Mouse (Mus musculus) kidney, adult 2 months (tissue): ENCODE data around the gene Gab1. TPM values are rescaled to one million over a fixed set of nuclear protein-coding genes. Genes with fewer than 3 reads are reported as not detected.

Source experiments
- DNase-seq: peaks from one replicate; pipeline ENCODE4 v3.0.0; 2021
- H3K27ac ChIP-seq: fragments of 200-500 bp; 2 replicates; pipeline ENCODE4 v1.5.1; 2012; ENCODE audit warnings: low read depth, low read length, control low read depth, inconsistent platforms; ENCODE audit not compliant: insufficient read depth
- H3K27me3 ChIP-seq: fragments of 200-500 bp; replicated peaks from 2 replicates; pipeline ENCODE4 v1.6.1; 2012; ENCODE audit warnings: mild to moderate bottlenecking, moderate library complexity, low read length, inconsistent platforms; ENCODE audit not compliant: control insufficient read depth, insufficient read depth
- H3K36me3 ChIP-seq: fragments of 200-500 bp; 2 replicates; pipeline ENCODE4 v1.6.1; 2012; ENCODE audit warnings: mild to moderate bottlenecking, moderate library complexity, low read length, inconsistent platforms; ENCODE audit not compliant: control insufficient read depth, insufficient read depth
- H3K4me1 ChIP-seq: fragments of 200-500 bp; 2 replicates; pipeline ENCODE4 v1.6.1; 2011; ENCODE audit warnings: low read length; ENCODE audit not compliant: control insufficient read depth, insufficient read depth
- H3K4me3 ChIP-seq: fragments of 200-500 bp; 2 replicates; pipeline ENCODE4 v1.5.1; 2011; ENCODE audit warnings: mild to moderate bottlenecking, low read depth, low read length, control low read depth; ENCODE audit not compliant: insufficient read depth
- CTCF ChIP-seq: fragments of 200-500 bp; conservative IDR thresholded peaks from 2 replicates; pipeline ENCODE4 v1.5.1; 2011; ENCODE audit warnings: low read depth, mild to moderate bottlenecking, control low read depth, low read length, moderate library complexity, mixed read lengths; ENCODE audit not compliant: insufficient read depth, insufficient read length
- POLR2A ChIP-seq: fragments of 200-500 bp; IDR thresholded peaks from one replicate; pipeline ENCODE4 v1.6.1; 2011; ENCODE audit warnings: low read depth, low read length, control low read depth
- WGBS: fragments of 180-500 bp; shearing (Covaris S2); methylation state at CpG from one replicate; pipeline ENCODE4 v1.1.7; 2018; 5-methylcytosine and 5-hydroxymethylcytosine counted together
- polyA plus RNA-seq: library from polyadenylated mRNA; depleted of rRNA; stranded (reverse); fragments of >200 nt; gene quantifications from 2 replicates; pipeline ENCODE4 v1.2.3, GENCODE M21; 2012

The Gab1 gene
- polyA plus RNA-seq, 1 experiment = 24.6 TPM

DNA sequence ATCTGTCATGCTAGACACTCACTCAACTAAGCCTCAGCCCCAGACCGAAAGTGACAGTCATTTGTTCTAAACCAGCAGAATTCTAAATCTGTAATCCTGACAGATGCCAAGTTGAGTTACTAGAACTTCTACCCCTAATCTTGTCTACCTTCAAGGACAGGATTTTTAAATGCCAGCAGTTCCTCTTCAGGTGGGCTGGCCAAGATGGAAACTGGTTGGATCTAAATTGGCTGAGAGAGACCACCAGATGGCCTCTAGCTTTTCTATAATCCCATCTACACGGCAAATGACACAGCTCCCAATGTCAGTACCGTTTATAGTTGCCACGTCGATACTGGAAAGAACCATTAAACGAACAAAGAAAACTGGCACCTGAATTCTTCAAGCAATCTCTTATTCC, 8.9 kb downstream of the Gab1 start:
- 91% methylated on average over 6 of the region's 6 CpGs for WGBS
- Histone ChIP-seq H3K4me1 (peaks cover 53% of the 10 kb centered on the region), H3K27ac (no peak overlapping the region)

DNA sequence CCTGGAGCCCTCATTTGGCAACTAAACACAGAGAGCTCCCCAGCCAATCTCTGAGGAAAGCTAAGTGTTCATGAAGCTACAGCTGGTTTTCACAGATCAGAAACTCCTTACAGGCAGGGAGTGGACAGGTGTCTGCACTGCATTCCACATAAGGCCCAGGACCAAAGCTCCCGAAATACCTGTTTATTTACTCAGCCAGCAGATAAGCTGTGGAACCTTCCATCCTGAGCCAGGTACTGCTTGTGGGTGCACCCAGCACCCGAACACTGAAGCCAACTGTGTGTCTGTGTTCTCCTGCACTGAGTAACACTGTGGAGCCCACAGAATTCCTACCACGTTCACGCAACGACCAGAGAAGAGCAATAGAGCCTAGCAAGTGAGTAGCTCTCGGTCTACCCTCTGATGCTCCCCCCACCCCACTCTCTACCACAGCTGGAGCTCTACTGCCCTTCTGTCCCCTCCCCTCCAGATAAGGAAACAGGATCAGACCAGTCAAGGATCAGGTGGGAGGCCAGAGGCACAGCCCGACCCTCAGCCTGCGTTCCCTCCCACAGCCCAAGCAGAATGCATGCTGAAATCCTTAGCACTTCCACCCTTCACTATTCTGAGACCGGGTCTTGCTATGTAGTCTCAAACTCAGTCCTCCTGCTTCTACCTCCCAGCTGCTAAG, 9.6 kb downstream of the Gab1 start:
- Histone ChIP-seq H3K27me3 (no peaks in the 10 kb centered on the region), H3K36me3 (no peaks in the 10 kb centered on the region), H3K4me3 (no peak overlapping the region), H3K27ac (peak overlapping the region; percentile 1; the same call in 1 of the 2 replicates), H3K4me1 (peaks cover 51% of the 10 kb centered on the region)
- WGBS = 57% methylated on average over 9 of the region's 9 CpGs
- no peak for TF ChIP-seq POLR2A
- no peak for TF ChIP-seq CTCF
- DNase-seq = no peak

More for the DNA sequence above, 8.9 kb downstream of the Gab1 start:
- no peaks in the 10 kb centered on the region for H3K27me3 ChIP-seq
- no peaks in the 10 kb centered on the region for H3K36me3 ChIP-seq
- TF ChIP-seq POLR2A (no peak), CTCF (no peak)
- no peak for DNase-seq
- no peak overlapping the region for H3K4me3 ChIP-seq

DNA sequence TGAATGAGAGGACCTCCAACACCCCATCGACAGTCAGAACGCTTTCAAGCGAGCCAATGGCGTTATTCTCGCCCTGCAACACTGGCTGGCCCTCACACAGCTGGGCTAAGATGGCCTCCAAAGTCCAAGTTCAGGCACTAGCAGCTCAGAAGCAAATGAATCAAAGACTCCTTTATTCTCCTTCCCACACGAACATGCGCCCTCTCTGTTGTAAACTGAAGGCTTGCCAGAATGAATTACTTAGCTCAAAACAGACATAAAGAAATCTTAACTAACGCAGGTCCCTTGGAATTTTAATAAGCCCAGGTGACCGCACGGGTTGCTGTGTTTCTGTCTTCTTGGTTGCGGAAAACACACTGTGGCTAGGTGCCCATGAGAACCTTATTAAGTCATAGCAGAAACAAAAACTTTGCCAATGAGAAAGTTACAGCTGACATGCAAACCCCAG, 10.4 kb downstream of the Gab1 start:
- H3K27ac ChIP-seq = peak overlapping the region; percentile 36
- no peak for DNase-seq

DNA sequence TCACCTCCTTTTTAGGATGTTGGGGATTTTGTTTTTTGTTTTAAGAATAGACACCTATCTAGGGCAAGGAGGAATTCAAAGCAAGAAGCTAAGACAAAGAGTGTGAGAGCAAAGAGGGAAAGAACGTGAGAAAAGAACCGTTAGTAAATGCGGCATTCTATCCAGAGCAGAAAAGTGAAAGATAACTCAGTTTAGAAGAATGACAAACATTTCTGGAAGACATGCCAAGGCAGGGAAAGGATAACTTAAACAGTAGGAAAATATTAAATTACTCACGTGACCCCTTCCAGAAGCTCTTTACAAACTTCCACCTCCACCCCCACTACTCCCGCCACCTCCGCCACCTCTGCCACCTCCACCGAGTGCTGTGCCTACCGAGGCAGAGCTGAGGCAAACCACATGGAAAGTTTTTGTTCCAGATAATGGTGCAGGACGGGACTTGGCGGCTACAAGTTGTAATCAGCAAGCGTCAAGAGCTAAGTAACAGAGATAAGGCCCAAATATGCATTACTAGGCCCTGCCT, 11.5 kb downstream of the Gab1 start:
- peaks cover 43% of the 10 kb centered on the region for H3K4me1 ChIP-seq
- no peak overlapping the region for H3K27ac ChIP-seq
- H3K27me3 ChIP-seq = no peaks in the 10 kb centered on the region
- TF ChIP-seq POLR2A = no peak
- TF ChIP-seq CTCF = no peak
- WGBS = 25% methylated on average over 11 of the region's 11 CpGs
- no peaks in the 10 kb centered on the region for H3K36me3 ChIP-seq
- no peak for DNase-seq
- no peak overlapping the region for H3K4me3 ChIP-seq

More for the DNA sequence above, 10.4 kb downstream of the Gab1 start:
- 61% methylated on average over 11 of the region's 11 CpGs for WGBS
- H3K4me3 ChIP-seq = no peak overlapping the region
- H3K27me3 ChIP-seq = no peaks in the 10 kb centered on the region
- TF ChIP-seq CTCF = no peak
- no peak for TF ChIP-seq POLR2A
- peaks cover 50% of the 10 kb centered on the region for H3K4me1 ChIP-seq
- H3K36me3 ChIP-seq = no peaks in the 10 kb centered on the region

DNA sequence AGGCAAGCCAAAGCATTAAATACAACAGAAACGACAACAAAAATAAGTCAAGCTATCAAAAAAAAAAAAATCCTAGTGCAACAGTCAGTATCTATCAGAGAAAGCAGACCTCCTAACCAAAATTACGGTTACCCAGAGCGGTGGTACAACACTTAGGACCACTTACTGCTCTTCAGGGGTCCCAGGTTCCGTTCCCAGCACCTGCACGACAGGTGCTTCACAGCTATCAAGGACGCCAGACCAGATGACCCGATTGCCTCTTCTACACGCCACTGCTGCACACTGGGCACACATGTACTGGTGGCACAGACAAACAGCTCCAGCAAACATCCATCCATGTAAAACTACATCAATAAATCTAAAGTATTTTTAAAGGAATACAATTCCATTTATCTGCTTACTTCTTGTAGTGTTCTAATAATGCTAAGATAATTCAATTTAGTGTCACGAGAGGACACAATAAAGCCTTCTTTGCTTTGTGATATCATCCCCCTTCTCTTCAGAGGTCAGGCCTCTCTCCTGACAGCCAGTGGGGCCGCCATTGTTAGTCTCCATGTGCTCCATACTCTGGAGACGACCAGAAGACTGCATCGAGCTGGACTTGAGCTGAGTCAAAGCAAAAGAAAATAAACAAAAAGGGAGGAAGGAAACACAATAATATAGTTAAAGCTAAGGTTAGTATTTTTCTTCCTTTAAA, 12.2 kb downstream of the Gab1 start:
- DNase-seq = no peak
- no peak for TF ChIP-seq CTCF
- TF ChIP-seq POLR2A = no peak
- Histone ChIP-seq H3K4me3 (no peak overlapping the region), H3K27ac (peak overlapping the region; percentile 42; the same call in 1 of the 2 replicates), H3K27me3 (no peaks in the 10 kb centered on the region), H3K36me3 (no peaks in the 10 kb centered on the region), H3K4me1 (peaks cover 42% of the 10 kb centered on the region)
- WGBS = 85% methylated on average over 12 of the region's 12 CpGs

DNA sequence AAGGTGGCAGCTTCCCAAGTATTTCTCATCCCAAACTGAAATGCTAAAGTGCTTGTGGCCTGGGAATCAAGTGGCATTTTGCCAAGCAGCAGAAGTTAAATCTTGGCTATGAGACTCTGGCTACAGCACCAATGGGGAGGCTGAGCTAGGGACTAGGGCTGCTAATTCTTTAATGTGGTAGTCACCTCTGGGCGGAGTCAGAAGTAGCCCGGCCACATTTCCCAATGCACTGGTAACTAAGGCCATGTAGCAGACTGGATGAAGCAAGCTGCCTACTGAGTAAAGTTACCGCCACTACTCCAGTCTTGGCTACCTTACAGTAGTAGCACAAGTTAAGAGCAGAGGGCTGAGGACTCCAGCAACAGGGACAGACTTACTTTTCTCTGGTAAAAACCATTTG, 12.7 kb downstream of the Gab1 start:
- 46% methylated on average over 3 of the region's 3 CpGs for WGBS
- peak overlapping the region; percentile 42 for H3K27ac ChIP-seq
- H3K4me1 ChIP-seq = peaks cover 42% of the 10 kb centered on the region
- no peaks in the 10 kb centered on the region for H3K27me3 ChIP-seq
- peak; percentile 63 for DNase-seq
- no peak for TF ChIP-seq POLR2A
- TF ChIP-seq CTCF = no peak
- H3K36me3 ChIP-seq = no peaks in the 10 kb centered on the region
- no peak overlapping the region for H3K4me3 ChIP-seq

DNA sequence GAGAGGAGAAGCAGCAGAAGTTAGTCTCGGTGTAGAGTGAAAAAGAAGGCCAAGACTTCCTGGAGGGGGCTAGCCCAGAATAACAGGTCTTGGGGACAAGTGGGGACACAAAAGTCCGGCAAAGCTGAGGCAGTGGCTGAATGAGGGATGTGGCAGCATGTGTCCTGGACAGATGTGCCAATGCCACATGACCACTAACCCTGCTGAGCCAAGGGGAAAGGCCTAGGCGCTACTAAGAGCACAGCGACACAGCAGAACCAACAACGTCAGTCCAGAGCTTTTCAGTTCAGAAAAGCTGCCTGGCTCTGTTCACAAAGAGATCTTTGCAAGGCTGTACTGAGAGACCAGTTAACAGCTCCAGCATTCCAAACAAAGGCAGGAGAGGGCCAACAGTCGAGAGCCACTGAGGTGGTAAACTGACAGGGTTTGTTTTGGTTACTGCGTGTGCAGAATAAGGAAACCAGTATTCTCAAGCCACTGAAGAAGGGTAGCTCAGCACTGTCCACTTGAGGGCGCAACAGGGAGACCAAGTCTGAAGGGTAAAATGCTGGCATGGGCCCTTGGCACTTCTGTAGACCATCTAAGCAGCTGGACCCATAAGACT, 15.0 kb downstream of the Gab1 start:
- no peak overlapping the region for H3K27ac ChIP-seq
- TF ChIP-seq CTCF (peak; percentile 43), POLR2A (no peak)
- no peaks in the 10 kb centered on the region for H3K36me3 ChIP-seq
- peaks cover 38% of the 10 kb centered on the region for H3K4me1 ChIP-seq
- H3K4me3 ChIP-seq = no peak overlapping the region
- DNase-seq = no peak
- 58% methylated on average over 8 of the region's 8 CpGs for WGBS
- H3K27me3 ChIP-seq = no peaks in the 10 kb centered on the region
